ENCODE assay signal across 8 mouse cellular contexts in the genomic region with DNA sequence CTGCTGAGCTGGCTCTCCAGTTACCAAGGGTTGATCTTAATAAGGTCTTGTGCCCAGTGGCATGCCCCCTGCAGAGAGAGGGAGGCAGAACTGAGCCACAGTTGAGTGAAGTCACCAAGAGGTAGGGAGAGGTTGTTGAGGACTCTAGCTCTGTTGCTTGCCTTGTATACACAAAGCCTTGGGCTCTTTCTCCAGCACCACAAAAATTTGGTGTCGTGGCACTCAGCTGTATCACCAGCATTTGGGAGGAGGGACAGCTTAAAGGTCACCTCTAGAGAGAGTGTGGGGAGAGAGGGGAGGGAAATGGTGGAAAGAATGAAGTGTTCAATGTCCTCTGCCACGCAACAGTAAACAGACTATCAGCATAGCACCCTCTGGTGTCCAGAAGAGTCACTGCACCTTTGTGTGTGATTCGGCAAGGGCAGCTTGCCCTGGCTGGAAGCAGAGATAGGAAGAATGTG. TPM values are rescaled to one million over a fixed set of nuclear protein-coding genes. Genes with fewer than 3 reads are reported as not detected.
A peak's percentile ranks its signal among the peaks of the same experiment; 100 is the strongest.
DNase-seq lines count a peak whose midpoint lies in the region; ATAC-seq and TF ChIP-seq lines count a peak whose summit lies in the region.

No protein-coding gene starts in this region.

- H3K27ac ChIP-seq in embryonic facial prominence, embryonic 10.5 days (replicated peaks), result no peak overlapping the region
- H3K27ac ChIP-seq in kidney, adult 2 months (ENCODE audit: insufficient read depth, low read depth, low read length), result peak overlapping the region; percentile 62
- H3K27ac ChIP-seq in limb, embryonic 12.5 days, result no peak overlapping the region
- H3K27ac ChIP-seq in midbrain, embryonic 15.5 days, result no peak overlapping the region

- H3K36me3 ChIP-seq in embryonic facial prominence, embryonic 10.5 days (replicated peaks), result no peaks in the 10 kb centered on the region
- H3K36me3 ChIP-seq in kidney, adult 2 months (ENCODE audit: control insufficient read depth, insufficient read depth, low read length), result peaks cover 11% of the 10 kb centered on the region; the same call in 1 of the 2 replicates
- no peaks in the 10 kb centered on the region for H3K36me3 ChIP-seq in limb, embryonic 12.5 days
- no peaks in the 10 kb centered on the region for H3K36me3 ChIP-seq in midbrain, embryonic 15.5 days (replicated peaks)

- no peaks in the 10 kb centered on the region for H3K9me3 ChIP-seq in embryonic facial prominence, embryonic 10.5 days
- H3K9me3 ChIP-seq in limb, embryonic 12.5 days, result no peaks in the 10 kb centered on the region
- no peaks in the 10 kb centered on the region for H3K9me3 ChIP-seq in midbrain, embryonic 15.5 days

- ATAC-seq in limb, embryonic 12.5 days (ENCODE audit: insufficient number of reproducible peaks, insufficient read depth, low FRiP score, low TSS enrichment, low read depth), result peak; percentile 15; the same call in 1 of the 2 replicates
- ATAC-seq in midbrain, embryonic 15.5 days (replicated peaks), result peak; percentile 48

- TF ChIP-seq POLR2A in kidney, adult 2 months (IDR thresholded peaks at IDR 0.05; ENCODE audit: low read depth, low read length), result no peak

- no peaks in the 10 kb centered on the region for H3K4me1 ChIP-seq in embryonic facial prominence, embryonic 10.5 days
- peaks cover 17% of the 10 kb centered on the region; the same call in 1 of the 2 replicates for H3K4me1 ChIP-seq in kidney, adult 2 months (ENCODE audit: control insufficient read depth, insufficient read depth, low read length)
- H3K4me1 ChIP-seq in limb, embryonic 12.5 days (replicated peaks), result no peaks in the 10 kb centered on the region
- no peaks in the 10 kb centered on the region for H3K4me1 ChIP-seq in midbrain, embryonic 15.5 days

- no peaks in the 10 kb centered on the region for H3K27me3 ChIP-seq in embryonic facial prominence, embryonic 10.5 days (replicated peaks; ENCODE audit: low read depth, poor library complexity, severe bottlenecking)
- no peaks in the 10 kb centered on the region for H3K27me3 ChIP-seq in kidney, adult 2 months (replicated peaks; ENCODE audit: control insufficient read depth, insufficient read depth, low read length)
- no peaks in the 10 kb centered on the region for H3K27me3 ChIP-seq in limb, embryonic 12.5 days
- H3K27me3 ChIP-seq in midbrain, embryonic 15.5 days (replicated peaks), result no peaks in the 10 kb centered on the region

- H3K9ac ChIP-seq in limb, embryonic 12.5 days (replicated peaks), result no peak overlapping the region
- H3K9ac ChIP-seq in midbrain, embryonic 15.5 days, result no peak overlapping the region

- H3K4me2 ChIP-seq in limb, embryonic 12.5 days, result no peak overlapping the region
- no peak overlapping the region for H3K4me2 ChIP-seq in midbrain, embryonic 15.5 days

- WGBS in embryonic facial prominence, embryonic 10.5 days, result 6% methylated on average over 3 of the region's 3 CpGs
- 0% methylated on average over 3 of the region's 3 CpGs for WGBS in kidney, adult 2 months
- WGBS in limb, embryonic 12.5 days, result 2% methylated on average over 3 of the region's 3 CpGs
- 2% methylated on average over 3 of the region's 3 CpGs for WGBS in midbrain, embryonic 15.5 days

- peak; percentile 97 for TF ChIP-seq CTCF in kidney, adult 2 months (conservative IDR thresholded peaks at IDR 0.05; ENCODE audit: insufficient read depth, insufficient read length, low read depth, low read length)

- DNase-seq in urinary bladder, adult 18-20 months (ENCODE audit: low spot score in 2 of 2), result peak; percentile 51 to 62
- DNase-seq in urinary bladder, postnatal 10 days (ENCODE audit: low spot score), result no peak
- DNase-seq in embryonic facial prominence, embryonic 10.5 days (ENCODE audit: low spot score), result peak; percentile 73
- DNase-seq in heart, adult 8-10 months (ENCODE audit: low spot score), result peak; percentile 79
- DNase-seq in kidney, adult 2 months, result peak; percentile 91
- DNase-seq in spleen, adult 18-20 months, result peak; percentile 12 to 59

- no peak overlapping the region for H3K4me3 ChIP-seq in embryonic facial prominence, embryonic 10.5 days
- no peak overlapping the region for H3K4me3 ChIP-seq in kidney, adult 2 months (ENCODE audit: insufficient read depth, low read depth, low read length)
- no peak overlapping the region for H3K4me3 ChIP-seq in limb, embryonic 12.5 days (replicated peaks)
- H3K4me3 ChIP-seq in midbrain, embryonic 15.5 days, result no peak overlapping the region

RNA-seq across cellular contexts. Expression of gene Sord, which starts 9.2 kb away (rescaled TPM):
- 23.5 and 23.8 TPM in 2 replicates for polyA plus RNA-seq in embryonic facial prominence, embryonic 10.5 days (2016; fragmentation: Nextera tagmentation; extraction: Ambion mirVana)
- total RNA-seq in heart, adult 8-10 months (2022), result 100 to 1,000 TPM; 182 to 228 (median 200) TPM
- 566 and 646 TPM in 2 replicates for polyA plus RNA-seq in kidney, adult 2 months (2012; rRNA removed)
- 16.6 and 18.7 TPM in 2 replicates for polyA plus RNA-seq in limb, embryonic 12.5 days (2016; fragmentation: Nextera tagmentation; extraction: Ambion mirVana)
- polyA plus RNA-seq in midbrain, embryonic 15.5 days (2015; fragmentation: Nextera tagmentation; extraction: Ambion mirVana), result 20.5 and 22.2 TPM in 2 replicates

RNA-seq across cellular contexts. Expression of gene Duox2, which starts 54.5 kb away (rescaled TPM):
- polyA plus RNA-seq in embryonic facial prominence, embryonic 10.5 days (2016; fragmentation: Nextera tagmentation; extraction: Ambion mirVana), result not detected in 2 replicates
- under 1 TPM; 0.46 to 0.82 (median 0.54) TPM for total RNA-seq in heart, adult 8-10 months (2022)
- 0.05 and 0.17 TPM in 2 replicates for polyA plus RNA-seq in kidney, adult 2 months (2012; rRNA removed)
- polyA plus RNA-seq in limb, embryonic 12.5 days (2016; fragmentation: Nextera tagmentation; extraction: Ambion mirVana), result not detected in 2 replicates
- not detected in 2 replicates for polyA plus RNA-seq in midbrain, embryonic 15.5 days (2015; fragmentation: Nextera tagmentation; extraction: Ambion mirVana)

RNA-seq across cellular contexts. Expression of gene Duoxa2, which starts 55.0 kb away (rescaled TPM):
- polyA plus RNA-seq in embryonic facial prominence, embryonic 10.5 days (2016; fragmentation: Nextera tagmentation; extraction: Ambion mirVana), result 0.09 TPM in 1 of 2 replicates, not detected in the other
- under 1 TPM in 3 of 4 experiments, not detected in 1; 0.17 to 0.31 (median 0.25) TPM for total RNA-seq in heart, adult 8-10 months (2022)
- polyA plus RNA-seq in kidney, adult 2 months (2012; rRNA removed), result 0.20 TPM in 1 of 2 replicates, not detected in the other
- not detected in 2 replicates for polyA plus RNA-seq in limb, embryonic 12.5 days (2016; fragmentation: Nextera tagmentation; extraction: Ambion mirVana)
- 0.17 and 0.20 TPM in 2 replicates for polyA plus RNA-seq in midbrain, embryonic 15.5 days (2015; fragmentation: Nextera tagmentation; extraction: Ambion mirVana)

RNA-seq across cellular contexts. Expression of gene Terb2, which starts 57.6 kb away (rescaled TPM):
- polyA plus RNA-seq in embryonic facial prominence, embryonic 10.5 days (2016; fragmentation: Nextera tagmentation; extraction: Ambion mirVana), result not detected in 2 replicates
- total RNA-seq in heart, adult 8-10 months (2022), result not detected
- polyA plus RNA-seq in kidney, adult 2 months (2012; rRNA removed), result not detected in 2 replicates
- not detected in 2 replicates for polyA plus RNA-seq in limb, embryonic 12.5 days (2016; fragmentation: Nextera tagmentation; extraction: Ambion mirVana)
- not detected in 2 replicates for polyA plus RNA-seq in midbrain, embryonic 15.5 days (2015; fragmentation: Nextera tagmentation; extraction: Ambion mirVana)

RNA-seq across cellular contexts. Expression of gene Patl2, which starts 57.7 kb away (rescaled TPM):
- polyA plus RNA-seq in embryonic facial prominence, embryonic 10.5 days (2016; fragmentation: Nextera tagmentation; extraction: Ambion mirVana), result 0.10 TPM in 1 of 2 replicates, not detected in the other
- total RNA-seq in heart, adult 8-10 months (2022), result not detected
- polyA plus RNA-seq in kidney, adult 2 months (2012; rRNA removed), result 0.04 TPM in 1 of 2 replicates, not detected in the other
- not detected in 2 replicates for polyA plus RNA-seq in limb, embryonic 12.5 days (2016; fragmentation: Nextera tagmentation; extraction: Ambion mirVana)
- not detected in 2 replicates for polyA plus RNA-seq in midbrain, embryonic 15.5 days (2015; fragmentation: Nextera tagmentation; extraction: Ambion mirVana)

Comparison
In these comparisons a context has a peak if more than half of its experiments do, and no peak if none do; other contexts are left out.
1. RNA of gene Sord, which starts 9.2 kb away (polyA plus RNA-seq): 566 to 646 TPM in kidney, adult 2 months; 23.5 to 23.8 TPM in embryonic facial prominence, embryonic 10.5 days, 20.5 to 22.2 TPM in midbrain, embryonic 15.5 days and 16.6 to 18.7 TPM in limb, embryonic 12.5 days; every median in the first group is over 10 times any median in the second.